Mouse (Mus musculus): ENCODE results near the gene Stxbp3. TPM values are rescaled to one million over a fixed set of nuclear protein-coding genes. Genes with fewer than 3 reads are reported as not detected.

Stxbp3 gene
- polyA plus RNA-seq, 1 experiment: 21.5 TPM

DNA sequence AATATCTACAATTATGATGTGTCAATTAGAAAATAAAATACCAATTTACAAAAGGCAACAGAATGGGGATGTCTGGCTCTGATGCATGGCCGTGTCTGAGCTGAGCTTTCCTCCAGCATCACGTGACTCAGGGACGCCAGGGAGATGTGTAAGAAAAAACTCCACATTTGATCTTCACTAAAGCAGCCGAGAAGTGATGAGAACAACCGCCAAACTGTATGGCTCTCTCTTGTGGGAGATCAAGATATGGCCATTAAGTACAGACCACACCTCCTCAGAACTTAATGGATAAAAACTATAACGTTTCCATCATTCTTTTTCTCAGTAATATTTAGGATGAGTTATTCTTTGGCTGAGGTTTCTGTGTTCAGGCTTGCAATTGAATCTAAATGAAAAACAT, 89.3 kb downstream of the Stxbp3 start:
- H3K27ac ChIP-seq (replicated peaks; ENCODE audit: low read depth, low read length): no peak overlapping the region
- H3K4me3 ChIP-seq (ENCODE audit: insufficient read depth, low read depth, low read length): no peak overlapping the region
- H3K4me1 ChIP-seq (ENCODE audit: control insufficient read depth, insufficient read depth, insufficient read length, low read length): peaks cover 4% of the 10 kb centered on the region; the same call in 1 of the 2 replicates

DNA sequence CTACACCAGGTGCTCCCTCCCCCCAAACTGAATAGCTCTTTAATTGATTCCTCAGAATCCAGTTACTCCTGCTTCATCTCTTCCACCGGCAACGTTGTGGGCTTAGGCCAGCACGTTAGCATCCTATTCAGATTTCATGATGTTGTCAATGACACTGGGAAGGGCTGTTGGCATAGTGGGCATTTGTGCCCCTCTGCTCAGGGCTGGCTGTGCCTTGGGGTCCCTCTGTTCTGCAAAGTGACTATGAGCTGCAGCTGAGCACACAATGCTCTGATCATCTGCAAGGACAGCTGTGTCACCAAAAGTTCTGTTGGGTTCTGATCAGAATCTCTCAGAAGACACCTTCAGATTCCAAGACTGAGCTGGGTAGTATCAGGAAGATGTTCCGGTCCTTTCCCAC, 96.3 kb downstream of the Stxbp3 start:
- Histone ChIP-seq H3K4me1 (ENCODE audit: control insufficient read depth, insufficient read depth, insufficient read length, low read length) (no peaks in the 10 kb centered on the region), H3K4me3 (ENCODE audit: insufficient read depth, low read depth, low read length) (no peak overlapping the region), H3K27ac (replicated peaks; ENCODE audit: low read depth, low read length) (no peak overlapping the region)

Other genes with a start within 250 kb of the Stxbp3 start
- gene Wdr47, start 249.2 kb downstream of the Stxbp3 start, polyA plus RNA-seq (2012; ENCODE audit: insufficient read depth, insufficient read length, missing spikeins): 4.5 and 5.3 TPM in 2 replicates
- 16.9 and 18.6 TPM in 2 replicates for gene Clcc1, start 186.6 kb downstream of the Stxbp3 start, polyA plus RNA-seq (2012; ENCODE audit: insufficient read depth, insufficient read length, missing spikeins)
- gene Gpsm2, start 118.2 kb downstream of the Stxbp3 start, polyA plus RNA-seq (2012; ENCODE audit: insufficient read depth, insufficient read length, missing spikeins): 0.54 and 0.83 TPM in 2 replicates
- gene Aknad1, start 100.9 kb downstream of the Stxbp3 start, polyA plus RNA-seq (2012; ENCODE audit: insufficient read depth, insufficient read length, missing spikeins): not detected in 2 replicates
- 0.38 TPM in 1 of 2 replicates, not detected in the other for gene Fndc7, start 49.5 kb upstream of the Stxbp3 start, polyA plus RNA-seq (2012; ENCODE audit: insufficient read depth, insufficient read length, missing spikeins)
- 35.9 and 75.7 TPM in 2 replicates for gene Prpf38b, start 71.2 kb upstream of the Stxbp3 start, polyA plus RNA-seq (2012; ENCODE audit: insufficient read depth, insufficient read length, missing spikeins)
- gene Henmt1, start 99.3 kb upstream of the Stxbp3 start, polyA plus RNA-seq (2012; ENCODE audit: insufficient read depth, insufficient read length, missing spikeins): not detected in 2 replicates
- gene Gm9857, start 99.9 kb upstream of the Stxbp3 start, polyA plus RNA-seq (2012; ENCODE audit: insufficient read depth, insufficient read length, missing spikeins): not detected in 2 replicates
- gene Fam102b, start 187.1 kb upstream of the Stxbp3 start, polyA plus RNA-seq (2012; ENCODE audit: insufficient read depth, insufficient read length, missing spikeins): 10.2 and 11.2 TPM in 2 replicates
- gene Slc25a54, start 239.9 kb upstream of the Stxbp3 start, polyA plus RNA-seq (2012; ENCODE audit: insufficient read depth, insufficient read length, missing spikeins): not detected in 2 replicates

Measured in brown adipose tissue, adult 24 weeks (tissue).